20 mouse cellular contexts compared by ENCODE assay signal in genomic region chr19:47136170-47136569, GRCm38 (mm10). TPM values are rescaled to one million over a fixed set of nuclear protein-coding genes. Genes with fewer than 3 reads are reported as not detected.
DNase-seq lines count a peak whose midpoint lies in the region; ATAC-seq and TF ChIP-seq lines count a peak whose summit lies in the region.
"Had no signal": no experiment of that assay in that cellular context is flagged by ENCODE, and none has a peak within 500 bp of the region (broad histone marks: within the 10 kb centered on the region; RNA-seq: fewer than 3 reads in every experiment).

No protein-coding gene starts in this region.

- H3K4me1 ChIP-seq in heart, embryonic 14.5 days (ENCODE audit: control insufficient read depth in 2 of 2, insufficient read depth in 2 of 2, low read length in 2 of 2) = peaks cover 13 to 26% of the 10 kb centered on the region in 2 experiments
- H3K4me1 ChIP-seq in heart, embryonic 11.5 days (ENCODE audit: control insufficient read depth, insufficient read depth, low read length) = peaks cover 15% of the 10 kb centered on the region
- H3K4me1 ChIP-seq in liver, adult 2 months (ENCODE audit: control insufficient read depth, insufficient read depth, low read length) = no peaks in the 10 kb centered on the region
- peaks cover 41% of the 10 kb centered on the region for H3K4me1 ChIP-seq in liver, embryonic 12.5 days
- peaks cover 55% of the 10 kb centered on the region for H3K4me1 ChIP-seq in bone marrow macrophage, adult 2 months (ENCODE audit: control insufficient read depth, insufficient read depth, low read length)
- H3K4me1 ChIP-seq in limb, embryonic 15.5 days = peaks cover 35% of the 10 kb centered on the region

- peaks cover 39% of the 10 kb centered on the region for H3K36me3 ChIP-seq in heart, embryonic 14.5 days (ENCODE audit: control insufficient read depth, insufficient read depth, low read length)
- H3K36me3 ChIP-seq in heart, embryonic 11.5 days (ENCODE audit: control insufficient read depth, insufficient read depth, low read length) = peaks cover 9% of the 10 kb centered on the region
- peaks cover 4% of the 10 kb centered on the region; the same call in 1 of the 2 replicates for H3K36me3 ChIP-seq in liver, adult 2 months (ENCODE audit: control insufficient read depth, insufficient read depth, low read length)
- peaks cover 29% of the 10 kb centered on the region for H3K36me3 ChIP-seq in liver, embryonic 12.5 days
- peaks cover 40% of the 10 kb centered on the region for H3K36me3 ChIP-seq in limb, embryonic 15.5 days

- no peaks in the 10 kb centered on the region for H3K79me2 ChIP-seq in liver, adult 2 months (ENCODE audit: control insufficient read depth, insufficient read depth, low read length)

- no peak overlapping the region for H3K4me3 ChIP-seq in heart, embryonic 14.5 days (ENCODE audit: control insufficient read depth in 1 of 2, insufficient read depth in 1 of 2, low read depth in 1 of 2, low read length in 2 of 2)
- H3K4me3 ChIP-seq in heart, embryonic 11.5 days (ENCODE audit: low read depth, low read length) = no peak overlapping the region
- 0 out of 2 replicates have a peak overlapping the region, but pooled peaks have one; percentile 13 for H3K4me3 ChIP-seq in liver, adult 2 months (ENCODE audit: insufficient read depth, low read depth, low read length)
- no peak overlapping the region for H3K4me3 ChIP-seq in liver, embryonic 12.5 days
- peak overlapping the region; percentile 82; the same call in 1 of the 2 replicates for H3K4me3 ChIP-seq in bone marrow macrophage, adult 2 months (ENCODE audit: insufficient read depth, low read length)
- H3K4me3 ChIP-seq in limb, embryonic 15.5 days = no peak overlapping the region

- WGBS in heart, embryonic 14.5 days = 88% methylated on average over 5 of the region's 5 CpGs
- WGBS in heart, embryonic 11.5 days (ENCODE audit: insufficient replicate concordance) = 90% methylated on average over 5 of the region's 5 CpGs
- WGBS in liver, adult 2 months = 92% methylated on average over 5 of the region's 5 CpGs
- 82% methylated on average over 5 of the region's 5 CpGs for WGBS in liver, embryonic 12.5 days (ENCODE audit: insufficient replicate concordance)
- WGBS in limb, embryonic 15.5 days = 84% methylated on average over 5 of the region's 5 CpGs

- no peak for DNase-seq in liver, adult 2 months (ENCODE audit: extremely low read depth, low read depth, low spot score)
- no peak for DNase-seq in cerebellum, adult 9-11 months
- DNase-seq: adrenal gland, adult 2 months; left cerebral cortex, postnatal 4 days; thymus, postnatal 25 days had no signal

- no peak for ATAC-seq in heart, embryonic 14.5 days (ENCODE audit: insufficient number of reproducible peaks, insufficient read depth, low FRiP score, low read depth)
- ATAC-seq in heart, embryonic 11.5 days (replicated peaks; ENCODE audit: insufficient number of reproducible peaks, low FRiP score, low TSS enrichment) = no peak
- no peak for ATAC-seq in liver, embryonic 12.5 days
- ATAC-seq in limb, embryonic 15.5 days (ENCODE audit: insufficient number of reproducible peaks, low FRiP score, low TSS enrichment, low read depth) = no peak
- ATAC-seq: hindbrain, embryonic 16.5 days had no signal

- H3K9ac ChIP-seq in heart, embryonic 14.5 days (ENCODE audit: low read length) = no peak overlapping the region
- no peak overlapping the region for H3K9ac ChIP-seq in heart, embryonic 11.5 days (ENCODE audit: low read depth, low read length)
- H3K9ac ChIP-seq in liver, adult 2 months (ENCODE audit: low read depth, low read length) = no peak overlapping the region
- H3K9ac ChIP-seq in liver, embryonic 12.5 days = no peak overlapping the region
- no peak overlapping the region for H3K9ac ChIP-seq in limb, embryonic 15.5 days

- no peak for TF ChIP-seq POLR2A in liver, adult 2 months (IDR thresholded peaks at IDR 0.05; ENCODE audit: extremely low read depth, insufficient read depth, low read length)
- TF ChIP-seq POLR2A in bone marrow macrophage, adult 2 months (IDR thresholded peaks at IDR 0.05; ENCODE audit: borderline replicate concordance, low read depth, low read length) = no peak

- no peak overlapping the region for H3K27ac ChIP-seq in heart, embryonic 14.5 days (replicated peaks in 1 of 2; ENCODE audit: control insufficient read depth in 1 of 2, insufficient read depth in 1 of 2, low read depth in 2 of 2, low read length in 2 of 2)
- H3K27ac ChIP-seq in heart, embryonic 11.5 days (ENCODE audit: low read depth, low read length) = no peak overlapping the region
- H3K27ac ChIP-seq in liver, adult 2 months (replicated peaks; ENCODE audit: insufficient read depth, low read depth, low read length) = no peak overlapping the region
- H3K27ac ChIP-seq in liver, embryonic 12.5 days = no peak overlapping the region
- no peak overlapping the region for H3K27ac ChIP-seq in bone marrow macrophage, adult 2 months (ENCODE audit: insufficient read depth, low read depth, low read length)
- H3K27ac ChIP-seq in limb, embryonic 15.5 days = no peak overlapping the region

- H3K4me2 ChIP-seq in heart, embryonic 14.5 days (ENCODE audit: low read length) = 0 out of 2 replicates have a peak overlapping the region, but pooled peaks have one; percentile 82
- H3K4me2 ChIP-seq in heart, embryonic 11.5 days = no peak overlapping the region
- no peak overlapping the region for H3K4me2 ChIP-seq in liver, embryonic 12.5 days
- peak overlapping the region; percentile 70; the same call in 1 of the 2 replicates for H3K4me2 ChIP-seq in limb, embryonic 15.5 days
- H3K4me2 ChIP-seq: midbrain, embryonic 11.5 days had no signal

- H3K27me3 ChIP-seq in heart, embryonic 14.5 days (ENCODE audit: control insufficient read depth, insufficient read depth, low read length) = no peaks in the 10 kb centered on the region
- peaks cover 4% of the 10 kb centered on the region for H3K27me3 ChIP-seq in heart, embryonic 11.5 days (ENCODE audit: control insufficient read depth, insufficient read depth, low read length)
- H3K27me3 ChIP-seq in liver, adult 2 months (ENCODE audit: control insufficient read depth, insufficient read depth, low read length) = no peaks in the 10 kb centered on the region
- peaks cover 29% of the 10 kb centered on the region for H3K27me3 ChIP-seq in liver, embryonic 12.5 days (replicated peaks)
- no peaks in the 10 kb centered on the region for H3K27me3 ChIP-seq in limb, embryonic 15.5 days

- no peak for TF ChIP-seq CTCF in liver, adult 2 months (IDR thresholded peaks at IDR 0.05; ENCODE audit: low read depth, low read length)
- no peak for TF ChIP-seq CTCF in bone marrow macrophage, adult 2 months (IDR thresholded peaks at IDR 0.05; ENCODE audit: low read depth, low read length)

- H3K9me3 ChIP-seq in heart, embryonic 14.5 days (ENCODE audit: control insufficient read depth, low read length) = no peaks in the 10 kb centered on the region
- H3K9me3 ChIP-seq in heart, embryonic 11.5 days (replicated peaks; ENCODE audit: control insufficient read depth, low read length) = no peaks in the 10 kb centered on the region
- H3K9me3 ChIP-seq in liver, embryonic 12.5 days (replicated peaks) = no peaks in the 10 kb centered on the region
- H3K9me3 ChIP-seq in limb, embryonic 15.5 days = no peaks in the 10 kb centered on the region

RNA-seq across cellular contexts. Expression of gene Calhm2, which starts 1.9 kb away (rescaled TPM):
- 1.7 and 2.4 TPM in 2 replicates for polyA plus RNA-seq in heart, embryonic 14.5 days (2014; fragmentation: Nextera tagmentation; extraction: Ambion mirVana)
- 1.4 and 2.2 TPM in 2 replicates for polyA plus RNA-seq in heart, embryonic 11.5 days (2014; fragmentation: Nextera tagmentation; extraction: Ambion mirVana)
- total RNA-seq in liver, adult 2 months (2014; rRNA removed) = 1.5 and 2.6 TPM in 2 replicates
- 1.3 and 2.0 TPM in 2 replicates for polyA plus RNA-seq in liver, adult 2 months (2012; rRNA removed)
- 1.9 and 2.4 TPM in 2 replicates for polyA plus RNA-seq in liver, embryonic 12.5 days (2016; fragmentation: Nextera tagmentation; extraction: Ambion mirVana)
- 23.3 and 27.5 TPM in 2 replicates for polyA plus RNA-seq in bone marrow macrophage, adult 2 months (2012; ENCODE audit: insufficient read depth, insufficient read length, missing spikeins)
- polyA plus RNA-seq in limb, embryonic 15.5 days (2015; fragmentation: Nextera tagmentation; extraction: Ambion mirVana) = 13.0 and 13.6 TPM in 2 replicates

RNA-seq across cellular contexts. Expression of gene Calhm1, which starts 7.9 kb away (rescaled TPM):
- polyA plus RNA-seq in heart, embryonic 14.5 days (2014; fragmentation: Nextera tagmentation; extraction: Ambion mirVana) = not detected in 2 replicates
- polyA plus RNA-seq in heart, embryonic 11.5 days (2014; fragmentation: Nextera tagmentation; extraction: Ambion mirVana) = not detected in 2 replicates
- not detected in 2 replicates for total RNA-seq in liver, adult 2 months (2014; rRNA removed)
- polyA plus RNA-seq in liver, adult 2 months (2012; rRNA removed) = not detected in 2 replicates
- not detected in 2 replicates for polyA plus RNA-seq in liver, embryonic 12.5 days (2016; fragmentation: Nextera tagmentation; extraction: Ambion mirVana)
- polyA plus RNA-seq in bone marrow macrophage, adult 2 months (2012; ENCODE audit: insufficient read depth, insufficient read length, missing spikeins) = not detected in 2 replicates
- not detected in 2 replicates for polyA plus RNA-seq in limb, embryonic 15.5 days (2015; fragmentation: Nextera tagmentation; extraction: Ambion mirVana)
- total RNA-seq: adrenal gland, adult 2 months; gastrocnemius, adult 18-20 months; granulocyte monocyte progenitor cell, adult 5-6 weeks; heart, postnatal 25 days; layer of hippocampus, adult 18-20 months; left cerebral cortex, postnatal 4 days had no signal
- polyA plus RNA-seq: adrenal gland, adult 2 months; brain, embryonic 14.5 days; C2C12; forebrain, embryonic 11.5 days; hindbrain, embryonic 16.5 days; midbrain, embryonic 11.5 days; neural tube, embryonic 11.5 days had no signal

RNA-seq across cellular contexts. Expression of gene Calhm3, which starts 21.4 kb away (rescaled TPM):
- polyA plus RNA-seq in heart, embryonic 14.5 days (2014; fragmentation: Nextera tagmentation; extraction: Ambion mirVana) = not detected in 2 replicates
- not detected in 2 replicates for polyA plus RNA-seq in heart, embryonic 11.5 days (2014; fragmentation: Nextera tagmentation; extraction: Ambion mirVana)
- not detected in 2 replicates for total RNA-seq in liver, adult 2 months (2014; rRNA removed)
- not detected in 2 replicates for polyA plus RNA-seq in liver, adult 2 months (2012; rRNA removed)
- polyA plus RNA-seq in liver, embryonic 12.5 days (2016; fragmentation: Nextera tagmentation; extraction: Ambion mirVana) = not detected in 2 replicates
- not detected in 2 replicates for polyA plus RNA-seq in bone marrow macrophage, adult 2 months (2012; ENCODE audit: insufficient read depth, insufficient read length, missing spikeins)
- not detected in 2 replicates for polyA plus RNA-seq in limb, embryonic 15.5 days (2015; fragmentation: Nextera tagmentation; extraction: Ambion mirVana)
- total RNA-seq: adrenal gland, adult 2 months; gastrocnemius, adult 18-20 months; granulocyte monocyte progenitor cell, adult 5-6 weeks; heart, postnatal 25 days; layer of hippocampus, adult 18-20 months; left cerebral cortex, postnatal 4 days had no signal
- polyA plus RNA-seq: adrenal gland, adult 2 months; C2C12; forebrain, embryonic 11.5 days; hindbrain, embryonic 16.5 days; midbrain, embryonic 11.5 days; neural tube, embryonic 11.5 days had no signal

RNA-seq across cellular contexts. Expression of gene Neurl1a, which starts 42.5 kb away (rescaled TPM):
- polyA plus RNA-seq in heart, embryonic 14.5 days (2014; fragmentation: Nextera tagmentation; extraction: Ambion mirVana) = 1.3 and 1.4 TPM in 2 replicates
- polyA plus RNA-seq in heart, embryonic 11.5 days (2014; fragmentation: Nextera tagmentation; extraction: Ambion mirVana) = 3.0 and 3.2 TPM in 2 replicates
- 0.28 and 0.34 TPM in 2 replicates for total RNA-seq in liver, adult 2 months (2014; rRNA removed)
- 0.24 and 0.28 TPM in 2 replicates for polyA plus RNA-seq in liver, adult 2 months (2012; rRNA removed)
- 2.2 and 2.6 TPM in 2 replicates for polyA plus RNA-seq in liver, embryonic 12.5 days (2016; fragmentation: Nextera tagmentation; extraction: Ambion mirVana)
- 2.9 and 3.8 TPM in 2 replicates for polyA plus RNA-seq in bone marrow macrophage, adult 2 months (2012; ENCODE audit: insufficient read depth, insufficient read length, missing spikeins)
- 6.2 and 8.2 TPM in 2 replicates for polyA plus RNA-seq in limb, embryonic 15.5 days (2015; fragmentation: Nextera tagmentation; extraction: Ambion mirVana)
- total RNA-seq: granulocyte monocyte progenitor cell, adult 5-6 weeks had no signal

RNA-seq across cellular contexts. Expression of gene Pdcd11, which starts 45.6 kb away (rescaled TPM):
- polyA plus RNA-seq in heart, embryonic 14.5 days (2014; fragmentation: Nextera tagmentation; extraction: Ambion mirVana) = 4.6 and 5.3 TPM in 2 replicates
- 6.1 and 6.3 TPM in 2 replicates for polyA plus RNA-seq in heart, embryonic 11.5 days (2014; fragmentation: Nextera tagmentation; extraction: Ambion mirVana)
- 7.1 and 8.3 TPM in 2 replicates for total RNA-seq in liver, adult 2 months (2014; rRNA removed)
- polyA plus RNA-seq in liver, adult 2 months (2012; rRNA removed) = 4.4 and 6.1 TPM in 2 replicates
- polyA plus RNA-seq in liver, embryonic 12.5 days (2016; fragmentation: Nextera tagmentation; extraction: Ambion mirVana) = 10.9 and 11.7 TPM in 2 replicates
- polyA plus RNA-seq in bone marrow macrophage, adult 2 months (2012; ENCODE audit: insufficient read depth, insufficient read length, missing spikeins) = 9.7 and 10.0 TPM in 2 replicates
- 7.7 and 8.8 TPM in 2 replicates for polyA plus RNA-seq in limb, embryonic 15.5 days (2015; fragmentation: Nextera tagmentation; extraction: Ambion mirVana)

Comparison
In these comparisons a context has a peak if more than half of its experiments do, and no peak if none do; other contexts are left out.
1. H3K4me2 ChIP-seq: peak in heart, embryonic 14.5 days (single experiment) and limb, embryonic 15.5 days (single experiment); none in heart, embryonic 11.5 days (single experiment) and liver, embryonic 12.5 days (single experiment).
2. H3K4me3 ChIP-seq: peak in liver, adult 2 months (single experiment) and bone marrow macrophage, adult 2 months (single experiment); none in heart, embryonic 14.5 days (0 of 2), heart, embryonic 11.5 days (single experiment), liver, embryonic 12.5 days (single experiment) and limb, embryonic 15.5 days (single experiment).